Mouse (Mus musculus): Measurements from ENCODE around the gene Sirt5.

Sirt5 gene

DNA sequence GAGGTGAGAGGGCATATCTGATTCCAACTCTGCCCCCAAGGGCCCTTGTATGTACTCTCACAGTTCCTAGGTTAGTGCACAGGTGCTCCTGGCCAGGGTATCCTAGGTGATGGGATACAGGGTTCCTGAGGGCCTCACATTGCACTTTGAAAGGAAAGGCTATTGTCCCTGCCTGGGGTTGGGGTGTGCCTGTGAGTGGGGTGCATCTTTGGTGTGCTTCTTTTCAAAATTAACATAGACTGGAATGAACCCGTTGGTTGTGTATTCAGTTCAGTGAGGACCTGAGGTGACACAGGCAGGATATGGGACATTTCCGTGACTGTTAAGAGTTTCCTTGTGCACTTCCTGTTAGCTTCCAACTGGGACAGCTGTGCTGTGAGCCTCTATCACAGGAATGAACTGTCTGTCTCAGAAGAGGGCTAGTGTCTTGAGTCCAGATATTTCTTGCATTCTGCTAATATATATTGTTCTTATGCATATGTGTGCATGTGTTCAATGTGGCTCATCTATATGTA is 9.7 kb downstream of the Sirt5 start:
- peak in 1 of 2 experiments; percentile 9 for DNase-seq

- DNase-seq, result no peak
Observed at GRCm38 (mm10) chr13:43379989-43380388, 14.7 kb downstream of the Sirt5 start.

GRCm38 (mm10) chr13:43385321-43385720 is 20.0 kb downstream of the Sirt5 start:
- DNase-seq, result no peak

- no peak for DNase-seq
Observed at GRCm38 (mm10) chr13:43397700-43398296, 32.5 kb downstream of the Sirt5 start.

GRCm38 (mm10) chr13:43398297-43399080 is 33.2 kb downstream of the Sirt5 start, which contains the start of gene Nol7:
Gene Nol7 (plus strand): TSS chr13:43398390.
- DNase-seq, result peak; percentile 96 to 97

DNA sequence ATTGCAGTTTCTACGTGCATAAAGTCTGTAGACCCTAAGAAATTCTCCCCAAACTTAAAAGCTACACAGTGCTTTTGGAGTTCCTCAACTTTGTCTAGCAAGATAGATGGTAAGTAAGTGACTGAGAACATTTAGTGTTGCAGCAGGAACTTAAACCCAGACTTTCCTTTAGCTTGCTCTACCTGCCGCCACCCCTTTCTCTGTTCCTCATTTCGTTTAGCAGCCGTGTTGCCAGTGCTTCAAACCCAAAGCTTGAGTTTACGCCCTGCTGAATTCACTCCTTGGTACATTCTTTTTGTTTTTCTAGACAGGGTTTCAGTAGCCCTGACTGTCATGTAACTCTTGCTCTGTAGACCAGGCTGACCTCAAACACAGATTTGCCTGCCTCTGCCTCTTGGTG is 34.3 kb downstream of the Sirt5 start:
- no peak for DNase-seq

DNA sequence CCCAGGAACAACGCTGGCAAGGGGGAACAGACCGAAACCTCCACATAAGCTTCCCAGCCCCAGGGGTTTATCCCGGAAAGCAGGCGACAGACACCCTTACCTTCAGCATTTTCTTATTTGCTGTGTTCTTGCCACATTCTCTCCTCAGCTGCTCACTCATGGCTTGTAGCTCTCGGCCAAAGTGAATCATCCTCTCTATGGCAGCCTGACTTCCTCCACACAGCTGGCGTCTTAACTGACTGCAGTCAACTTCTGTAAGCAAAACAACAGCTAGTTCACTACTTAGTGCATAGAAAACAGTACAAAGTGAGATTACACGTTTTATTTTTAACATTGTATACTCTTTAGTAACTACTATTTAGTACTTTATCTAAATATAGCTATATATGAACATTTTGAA is 47.0 kb downstream of the Sirt5 start:
- no peak for DNase-seq

GRCm38 (mm10) chr13:43413611-43414010 is 48.3 kb downstream of the Sirt5 start:
- peak; percentile 36 to 51 for DNase-seq

DNA sequence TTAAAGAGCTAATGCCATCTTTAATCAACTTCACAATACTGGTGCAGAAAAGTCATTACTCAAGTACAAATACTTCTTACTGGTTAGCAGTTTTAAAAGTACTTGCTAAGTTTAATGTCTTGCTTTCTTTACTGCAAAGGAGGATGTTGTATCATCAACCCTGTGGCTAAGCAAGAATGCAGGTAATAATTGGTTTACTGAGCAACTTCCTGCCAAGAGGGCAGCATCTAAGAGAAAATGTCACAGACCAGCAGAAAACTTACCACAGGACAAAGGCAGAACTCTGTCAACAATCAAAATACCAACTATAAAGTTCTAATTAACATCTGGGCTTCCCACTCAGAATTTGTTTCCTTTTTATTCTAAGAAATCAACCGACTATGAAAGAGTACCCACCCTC is 50.0 kb downstream of the Sirt5 start:
- DNase-seq, result no peak

GRCm38 (mm10) chr13:43428436-43428835 is 63.1 kb downstream of the Sirt5 start:
- no peak for DNase-seq

- no peak for DNase-seq
Observed at GRCm38 (mm10) chr13:43433395-43433794, 68.1 kb downstream of the Sirt5 start.

DNA sequence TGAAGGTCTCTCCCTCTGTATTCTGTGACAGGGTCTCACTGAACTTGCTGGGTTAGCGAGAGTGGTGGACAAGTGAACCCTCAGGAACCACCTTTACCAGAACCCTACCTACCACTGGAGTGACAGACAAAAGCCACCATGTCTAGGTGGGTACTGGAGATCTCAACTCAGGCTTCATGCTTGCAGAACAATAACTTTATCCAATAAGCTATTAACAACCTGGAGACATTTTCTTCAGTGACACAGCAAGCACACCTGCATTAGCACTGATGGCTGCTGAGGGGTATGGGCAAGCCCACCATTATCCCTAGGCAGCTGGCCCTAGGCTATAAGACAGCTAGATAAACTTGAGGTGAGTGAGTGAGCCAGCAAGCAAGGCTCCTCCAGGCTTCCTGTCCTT is 75.1 kb downstream of the Sirt5 start:
- no peak for DNase-seq

DNA sequence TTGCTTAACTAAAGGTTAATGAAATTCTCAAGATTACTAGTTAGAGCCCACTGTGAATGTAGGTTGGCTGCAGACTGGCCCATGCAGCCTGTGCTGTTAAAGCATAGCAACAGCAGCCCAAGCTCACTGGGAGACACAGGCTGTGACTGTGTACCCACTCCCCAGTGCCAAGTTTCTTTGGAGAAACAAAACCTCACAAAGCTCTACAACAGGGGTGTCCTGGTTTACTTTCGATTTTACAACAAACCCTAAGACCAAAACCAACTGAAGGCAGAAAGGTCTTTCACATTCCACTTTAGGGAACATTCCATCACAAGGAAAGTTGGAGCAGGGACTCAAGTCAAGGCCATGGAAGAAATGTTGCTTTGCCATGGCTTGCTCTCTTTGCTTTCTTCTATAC is 77.3 kb downstream of the Sirt5 start:
- DNase-seq, result no peak

- DNase-seq, result no peak
Observed at GRCm38 (mm10) chr13:43443706-43444105, 78.4 kb downstream of the Sirt5 start.

DNA sequence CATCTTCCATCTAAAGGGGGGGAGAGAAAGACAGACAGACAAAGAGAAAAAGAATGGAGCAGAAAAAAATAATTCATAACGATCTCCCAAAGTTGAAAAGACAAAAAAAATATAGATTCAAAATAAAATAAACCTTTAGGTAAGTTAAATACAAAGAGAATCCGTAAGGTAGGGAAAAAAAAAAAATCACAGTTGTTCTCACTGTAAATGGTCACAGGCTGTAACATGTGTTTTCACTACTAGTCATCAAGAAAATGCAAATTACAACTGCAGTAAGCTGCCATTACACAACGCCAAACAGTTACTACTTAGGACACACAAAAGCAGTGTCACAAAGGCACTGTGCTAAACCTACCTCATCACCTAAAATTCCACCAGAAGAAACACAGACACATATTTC is 79.4 kb downstream of the Sirt5 start:
- no peak for DNase-seq
